22 mouse cellular contexts compared by ENCODE assay signal in the genomic region with DNA sequence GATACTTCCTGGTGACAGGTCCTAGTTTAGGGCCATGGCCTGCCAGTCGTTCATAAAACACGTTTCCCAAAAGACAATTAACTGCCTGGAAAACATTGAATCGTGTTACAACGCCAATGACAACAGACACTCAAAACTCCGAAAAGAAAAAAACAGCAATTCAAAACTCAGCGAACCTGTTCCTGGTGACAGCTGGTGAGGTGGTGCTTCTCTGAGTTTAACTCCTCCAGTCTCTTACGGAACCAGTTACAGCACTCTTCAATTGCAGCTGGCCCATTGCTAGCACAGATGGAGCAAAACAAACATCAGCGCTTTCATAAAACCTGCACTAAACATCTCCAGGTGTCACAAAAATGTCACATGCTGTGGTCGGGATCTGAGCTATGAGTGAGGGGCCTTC. TPM values are rescaled to one million over a fixed set of nuclear protein-coding genes. Genes with fewer than 3 reads are reported as not detected.
DNase-seq lines count a peak whose midpoint lies in the region; ATAC-seq and TF ChIP-seq lines count a peak whose summit lies in the region.
"Had no signal": no experiment of that assay in that cellular context is flagged by ENCODE, and none has a peak within 500 bp of the region (broad histone marks: within the 10 kb centered on the region; RNA-seq: fewer than 3 reads in every experiment).

No protein-coding gene starts in this region.

- no peak overlapping the region for H3K9ac ChIP-seq in kidney, postnatal 0 days (ENCODE audit: low read depth, low read length)
- no peak overlapping the region for H3K9ac ChIP-seq in limb, embryonic 12.5 days (replicated peaks)
- H3K9ac ChIP-seq: embryonic facial prominence, embryonic 13.5 days; heart, embryonic 15.5 days; hindbrain, embryonic 13.5 days had no signal

- no peaks in the 10 kb centered on the region for H3K9me3 ChIP-seq in kidney, postnatal 0 days (replicated peaks; ENCODE audit: low read length)
- H3K9me3 ChIP-seq in limb, embryonic 12.5 days: no peaks in the 10 kb centered on the region
- no peaks in the 10 kb centered on the region for H3K9me3 ChIP-seq in forebrain, embryonic 10.5 days
- H3K9me3 ChIP-seq: embryonic facial prominence, embryonic 13.5 days; heart, embryonic 15.5 days; hindbrain, embryonic 13.5 days had no signal

- H3K4me3 ChIP-seq in kidney, postnatal 0 days (replicated peaks; ENCODE audit: low read depth, low read length): no peak overlapping the region
- H3K4me3 ChIP-seq in limb, embryonic 12.5 days (replicated peaks): no peak overlapping the region
- no peak overlapping the region for H3K4me3 ChIP-seq in forebrain, embryonic 10.5 days
- H3K4me3 ChIP-seq: embryonic facial prominence, embryonic 13.5 days; heart, adult 2 months; heart, embryonic 15.5 days; hindbrain, embryonic 13.5 days had no signal

- H3K4me2 ChIP-seq in kidney, postnatal 0 days (ENCODE audit: low read length): no peak overlapping the region
- H3K4me2 ChIP-seq in limb, embryonic 12.5 days: no peak overlapping the region
- H3K4me2 ChIP-seq: embryonic facial prominence, embryonic 13.5 days; heart, embryonic 11.5 days; heart, embryonic 15.5 days; hindbrain, embryonic 13.5 days had no signal

- H3K27me3 ChIP-seq in kidney, postnatal 0 days (ENCODE audit: insufficient read depth, low read length): no peaks in the 10 kb centered on the region
- no peaks in the 10 kb centered on the region for H3K27me3 ChIP-seq in limb, embryonic 12.5 days
- H3K27me3 ChIP-seq in forebrain, embryonic 10.5 days (ENCODE audit: poor library complexity, severe bottlenecking): no peaks in the 10 kb centered on the region
- H3K27me3 ChIP-seq: CH12.LX; embryonic facial prominence, embryonic 13.5 days; heart, embryonic 15.5 days; hindbrain, embryonic 13.5 days; Patski had no signal

- no peaks in the 10 kb centered on the region for H3K4me1 ChIP-seq in kidney, postnatal 0 days (replicated peaks; ENCODE audit: insufficient read depth, low read length)
- no peaks in the 10 kb centered on the region; the same call in 1 of the 2 replicates for H3K4me1 ChIP-seq in limb, embryonic 12.5 days (replicated peaks)
- no peaks in the 10 kb centered on the region for H3K4me1 ChIP-seq in forebrain, embryonic 10.5 days
- H3K4me1 ChIP-seq: embryonic facial prominence, embryonic 13.5 days; heart, embryonic 15.5 days; hindbrain, embryonic 13.5 days had no signal

- H3K36me3 ChIP-seq in kidney, postnatal 0 days (ENCODE audit: insufficient read depth, low read length): peaks cover 35% of the 10 kb centered on the region; the same call in 1 of the 2 replicates
- H3K36me3 ChIP-seq in limb, embryonic 12.5 days: peaks cover 54% of the 10 kb centered on the region
- peaks cover 53% of the 10 kb centered on the region for H3K36me3 ChIP-seq in forebrain, embryonic 10.5 days (replicated peaks)

- DNase-seq in heart, adult 11 months: peak; percentile 46
- no peak for DNase-seq in heart, adult 18-20 months
- peak; percentile 41 for DNase-seq in kidney, postnatal 0 days (ENCODE audit: low spot score)
- DNase-seq in kidney, postnatal 4 days: no peak
- no peak for DNase-seq in forebrain, embryonic 10.5 days (ENCODE audit: extremely low spot score, low spot score)
- DNase-seq: adrenal gland, postnatal 14 days; cerebellum, adult 11-12 months; cerebellum, adult 9-10 months; cerebellum, postnatal 25 days; gastrocnemius, postnatal 36 days; heart, adult 2 months; heart, postnatal 14 days had no signal

- no peak overlapping the region for H3K27ac ChIP-seq in kidney, postnatal 0 days
- H3K27ac ChIP-seq in limb, embryonic 12.5 days: peak overlapping the region; percentile 9; the same call in 1 of the 2 replicates
- H3K27ac ChIP-seq in forebrain, embryonic 10.5 days: no peak overlapping the region
- H3K27ac ChIP-seq: embryonic facial prominence, embryonic 13.5 days; heart, adult 2 months; heart, embryonic 15.5 days; hindbrain, embryonic 13.5 days; hindbrain, postnatal 0 days had no signal

- TF ChIP-seq CTCF in kidney, postnatal 0 days (IDR thresholded peaks at IDR 0.05; ENCODE audit: low read depth): no peak

- WGBS in kidney, postnatal 0 days: 35% methylated on average over 9 of the region's 9 CpGs
- 44% methylated on average over 9 of the region's 9 CpGs for WGBS in limb, embryonic 12.5 days
- 89% methylated on average over 9 of the region's 9 CpGs for WGBS in forebrain, embryonic 10.5 days

- ATAC-seq in kidney, postnatal 0 days (replicated peaks; ENCODE audit: low FRiP score, low read depth): no peak
- no peak for ATAC-seq in limb, embryonic 12.5 days (ENCODE audit: insufficient number of reproducible peaks, insufficient read depth, low FRiP score, low TSS enrichment, low read depth)
- ATAC-seq: activated CD4-positive, CD25-positive, alpha-beta regulatory T cell, adult 4 months; forebrain, embryonic 16.5 days; hindbrain, postnatal 0 days; Patski had no signal

RNA-seq across cellular contexts. Expression of a gene that starts 21.4 kb away (rescaled TPM):
- total RNA-seq in heart, adult 18-20 months (2021): 100 to 1,000 TPM; 189 to 193 TPM
- polyA plus RNA-seq in kidney, postnatal 0 days (2015; fragmentation: Nextera tagmentation; extraction: Ambion mirVana): 12.8 and 12.9 TPM in 2 replicates
- polyA plus RNA-seq in limb, embryonic 12.5 days (2016; fragmentation: Nextera tagmentation; extraction: Ambion mirVana): 16.3 and 16.4 TPM in 2 replicates
- 9.9 and 11.0 TPM in 2 replicates for polyA plus RNA-seq in forebrain, embryonic 10.5 days (2016; fragmentation: Nextera tagmentation; extraction: Ambion mirVana)

Comparison
In these comparisons a context has a peak if more than half of its experiments do, and no peak if none do; other contexts are left out.
1. DNase-seq: peak in heart, adult 11 months (single experiment) and kidney, postnatal 0 days (single experiment); none in heart, adult 18-20 months (0 of 2), kidney, postnatal 4 days (0 of 2) and forebrain, embryonic 10.5 days (single experiment).